In genomic region chr5:136929073-136929472, GRCm38 (mm10) we compare ENCODE assay signal across 9 mouse cellular contexts. TPM values are rescaled to one million over a fixed set of nuclear protein-coding genes. Genes with fewer than 3 reads are reported as not detected.
DNase-seq lines count a peak whose midpoint lies in the region; ATAC-seq and TF ChIP-seq lines count a peak whose summit lies in the region.
"Had no signal": no experiment of that assay in that cellular context is flagged by ENCODE, and none has a peak within 500 bp of the region (broad histone marks: within the 10 kb centered on the region; RNA-seq: fewer than 3 reads in every experiment).

No protein-coding gene starts in this region.

- TF ChIP-seq CTCF in lung, postnatal 0 days (IDR thresholded peaks at IDR 0.05) = peak; percentile 97

- no peaks in the 10 kb centered on the region for H3K27me3 ChIP-seq in hindbrain, embryonic 12.5 days
- no peaks in the 10 kb centered on the region for H3K27me3 ChIP-seq in lung, postnatal 0 days (replicated peaks; ENCODE audit: insufficient read depth, low read length)
- H3K27me3 ChIP-seq: megakaryocyte, embryonic 14.5 days had no signal

- H3K27ac ChIP-seq in hindbrain, embryonic 12.5 days = no peak overlapping the region
- no peak overlapping the region for H3K27ac ChIP-seq in lung, postnatal 0 days (ENCODE audit: low read length)

- no peak for TF ChIP-seq EP300 in lung, postnatal 0 days (IDR thresholded peaks at IDR 0.05)

- no peaks in the 10 kb centered on the region for H3K9me3 ChIP-seq in hindbrain, embryonic 12.5 days (replicated peaks)
- H3K9me3 ChIP-seq in lung, postnatal 0 days (ENCODE audit: low read length) = no peaks in the 10 kb centered on the region
- H3K9me3 ChIP-seq: megakaryocyte, embryonic 14.5 days had no signal

- H3K4me2 ChIP-seq in hindbrain, embryonic 12.5 days (replicated peaks) = no peak overlapping the region
- H3K4me2 ChIP-seq in lung, postnatal 0 days (replicated peaks; ENCODE audit: low read depth, low read length) = peak overlapping the region; percentile 35

- 0 out of 2 replicates have a peak, but pooled peaks cover 4% of the 10 kb centered on the region for H3K36me3 ChIP-seq in hindbrain, embryonic 12.5 days
- H3K36me3 ChIP-seq in lung, postnatal 0 days (ENCODE audit: insufficient read depth, low read length) = no peaks in the 10 kb centered on the region

- WGBS in hindbrain, embryonic 12.5 days = 16% methylated on average over 4 of the region's 4 CpGs
- 17% methylated on average over 4 of the region's 4 CpGs for WGBS in lung, postnatal 0 days

- H3K9ac ChIP-seq in hindbrain, embryonic 12.5 days = no peak overlapping the region
- H3K9ac ChIP-seq in lung, postnatal 0 days (replicated peaks; ENCODE audit: low read depth) = no peak overlapping the region

- peak; percentile 58; the same call in 1 of the 2 replicates for ATAC-seq in hindbrain, embryonic 12.5 days (ENCODE audit: low FRiP score)
- peak; percentile 93 for ATAC-seq in lung, postnatal 0 days

- H3K4me1 ChIP-seq in hindbrain, embryonic 12.5 days = 0 out of 2 replicates have a peak, but pooled peaks cover 3% of the 10 kb centered on the region
- no peaks in the 10 kb centered on the region for H3K4me1 ChIP-seq in lung, postnatal 0 days (ENCODE audit: insufficient read depth, low read depth, low read length)

- DNase-seq in NIH3T3 (ENCODE audit: low read depth) = peak; percentile 91
- peak; percentile 64 for DNase-seq in cerebellum, adult 9-11 months
- peak; percentile 60 to 83 for DNase-seq in frontal cortex, postnatal 14 days (ENCODE audit: low spot score in 2 of 2)
- peak; percentile 68 for DNase-seq in layer of hippocampus, adult 9-11 months
- peak; percentile 91 for DNase-seq in lung, postnatal 0 days (ENCODE audit: low spot score)
- DNase-seq in retina, adult 2 months (ENCODE audit: low read depth, low spot score) = peak; percentile 77
- DNase-seq in thymus, postnatal 14 days = peak; percentile 82

- H3K4me3 ChIP-seq in hindbrain, embryonic 12.5 days = no peak overlapping the region
- H3K4me3 ChIP-seq in lung, postnatal 0 days (ENCODE audit: low read depth, low read length) = no peak overlapping the region
- H3K4me3 ChIP-seq: megakaryocyte, embryonic 14.5 days had no signal

RNA-seq across cellular contexts. Expression of gene Ift22, which starts 21.1 kb away (rescaled TPM):
- polyA plus RNA-seq in hindbrain, embryonic 12.5 days (2016; fragmentation: Nextera tagmentation; extraction: Ambion mirVana) = 94.9 and 106 TPM in 2 replicates
- polyA plus RNA-seq in lung, postnatal 0 days (2015; fragmentation: Nextera tagmentation; extraction: Ambion mirVana) = 41.9 and 53.5 TPM in 2 replicates

RNA-seq across cellular contexts. Expression of gene Fis1, which starts 24.0 kb away (rescaled TPM):
- polyA plus RNA-seq in hindbrain, embryonic 12.5 days (2016; fragmentation: Nextera tagmentation; extraction: Ambion mirVana) = 294 and 324 TPM in 2 replicates
- 318 and 358 TPM in 2 replicates for polyA plus RNA-seq in lung, postnatal 0 days (2015; fragmentation: Nextera tagmentation; extraction: Ambion mirVana)

RNA-seq across cellular contexts. Expression of gene Cldn15, which starts 37.3 kb away (rescaled TPM):
- polyA plus RNA-seq in hindbrain, embryonic 12.5 days (2016; fragmentation: Nextera tagmentation; extraction: Ambion mirVana) = 0.25 and 0.28 TPM in 2 replicates
- polyA plus RNA-seq in lung, postnatal 0 days (2015; fragmentation: Nextera tagmentation; extraction: Ambion mirVana) = 10.5 and 11.9 TPM in 2 replicates

RNA-seq across cellular contexts. Expression of gene Col26a1, which starts 46.1 kb away (rescaled TPM):
- polyA plus RNA-seq in hindbrain, embryonic 12.5 days (2016; fragmentation: Nextera tagmentation; extraction: Ambion mirVana) = 115 and 124 TPM in 2 replicates
- polyA plus RNA-seq in lung, postnatal 0 days (2015; fragmentation: Nextera tagmentation; extraction: Ambion mirVana) = 1.6 and 2.2 TPM in 2 replicates

RNA-seq across cellular contexts. Expression of gene Plod3, which starts 57.7 kb away (rescaled TPM):
- polyA plus RNA-seq in hindbrain, embryonic 12.5 days (2016; fragmentation: Nextera tagmentation; extraction: Ambion mirVana) = 43.3 and 44.7 TPM in 2 replicates
- 38.3 and 41.7 TPM in 2 replicates for polyA plus RNA-seq in lung, postnatal 0 days (2015; fragmentation: Nextera tagmentation; extraction: Ambion mirVana)
